Mouse (Mus musculus) lung, adult 2 months (tissue): ENCODE results near the gene Acot2.

Source experiments
- CTCF ChIP-seq: fragments of 200-500 bp; IDR thresholded peaks from 2 replicates; pipeline ENCODE4 v1.5.1; 2011; ENCODE audit warnings: mild to moderate bottlenecking, low read length, control low read depth; ENCODE audit not compliant: insufficient read depth
- POLR2A ChIP-seq: fragments of 200-500 bp; IDR thresholded peaks from 2 replicates; pipeline ENCODE4 v1.6.1; 2011; ENCODE audit warnings: low read depth, mild to moderate bottlenecking, control low read depth, low read length, borderline replicate concordance; ENCODE audit errors: extremely low read depth

- peak; percentile 75; the same call in 1 of the 2 replicates for TF ChIP-seq POLR2A
- TF ChIP-seq CTCF, result peak; percentile 72
Observed at GRCm38 (mm10) chr12:83987583-83988441, at the start of gene Acot2.
